Mouse (Mus musculus) adipocyte (in vitro differentiated cells): ENCODE measurements around the gene Zeb2.
A peak's percentile ranks its signal among the peaks of the same experiment; 100 is the strongest.

Source experiments
- DNase-seq: peaks from one replicate; pipeline ENCODE4 v3.0.0-alpha.2; 2016; ENCODE audit warnings: low spot score

The Zeb2 gene

DNA sequence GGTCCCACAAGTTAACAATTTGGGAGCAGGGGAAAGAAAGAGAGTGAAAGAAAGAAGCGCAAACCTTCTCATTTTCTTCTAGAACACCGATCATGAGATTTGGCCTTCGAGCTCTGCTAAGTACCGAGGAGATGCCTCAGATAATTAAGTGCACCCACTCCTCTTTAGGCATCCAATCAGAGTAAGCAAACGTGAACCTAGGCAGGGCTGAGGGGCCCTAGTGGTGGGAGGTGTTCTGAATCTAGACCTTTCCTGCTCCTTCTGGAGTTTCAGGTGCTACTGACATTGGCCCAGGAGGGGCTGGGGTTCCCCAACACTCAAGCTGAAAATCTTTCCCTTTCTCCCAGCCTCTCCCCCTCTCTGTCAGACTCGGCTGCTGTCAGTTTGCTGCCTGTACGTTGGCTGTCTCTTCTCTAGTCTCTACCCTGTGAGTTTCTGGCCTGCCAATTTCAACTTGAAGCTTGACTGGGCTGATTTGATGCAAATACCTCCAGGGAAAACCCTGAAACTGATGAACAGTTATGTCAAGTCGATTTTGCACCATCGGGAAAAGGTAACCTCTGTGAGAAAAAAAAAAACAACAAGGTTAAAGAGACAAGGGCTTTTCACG, 20.5 kb downstream of the Zeb2 start:
- no peak for DNase-seq

DNA sequence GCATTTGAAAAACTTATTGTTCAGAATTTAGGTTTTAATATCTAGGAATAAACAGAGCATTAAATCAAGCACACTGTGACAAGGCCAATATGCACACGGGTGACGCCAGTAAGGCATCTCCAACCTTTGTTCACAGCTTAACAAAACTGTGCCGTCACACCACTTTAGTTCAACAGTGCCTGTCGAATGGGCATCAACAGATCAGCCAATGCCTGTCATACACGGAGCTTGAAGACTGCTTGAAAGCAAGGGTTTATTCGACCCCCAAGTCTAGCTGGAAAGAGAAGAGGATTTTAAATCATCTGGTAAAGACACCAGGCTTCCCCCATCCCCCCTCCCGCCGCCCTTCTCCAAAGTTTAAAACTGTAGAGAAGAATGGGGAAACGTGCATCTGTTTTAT, 21.4 kb downstream of the Zeb2 start:
- DNase-seq: no peak

DNA sequence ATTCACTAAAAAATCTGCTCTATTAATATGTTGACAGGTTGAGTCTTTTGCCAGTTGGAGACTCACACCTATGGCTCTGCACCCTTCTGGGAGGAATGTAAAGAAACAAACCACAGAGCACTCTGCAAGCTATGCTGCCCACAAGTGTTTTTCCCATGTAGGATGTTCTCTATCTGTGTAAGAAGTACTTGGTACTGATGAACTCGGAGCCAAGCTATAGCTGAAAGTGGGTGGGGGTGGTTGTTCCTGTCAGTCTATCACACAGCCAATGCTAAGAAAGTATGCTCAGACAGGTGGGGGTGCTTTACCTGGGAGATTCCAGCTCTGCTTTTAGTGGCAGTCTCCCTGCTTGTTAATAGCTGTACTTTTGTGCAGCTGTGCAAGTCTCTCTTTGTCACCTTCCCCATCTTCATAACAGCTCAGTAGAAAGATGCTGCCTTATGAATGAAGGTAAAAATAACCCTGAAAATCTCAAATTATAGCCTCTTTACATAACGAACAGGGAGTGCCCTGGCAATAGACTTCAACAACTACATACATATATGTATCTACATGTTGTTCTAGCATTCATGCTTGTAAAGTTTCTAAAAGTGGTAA, 22.7 kb downstream of the Zeb2 start:
- no peak for DNase-seq

DNA sequence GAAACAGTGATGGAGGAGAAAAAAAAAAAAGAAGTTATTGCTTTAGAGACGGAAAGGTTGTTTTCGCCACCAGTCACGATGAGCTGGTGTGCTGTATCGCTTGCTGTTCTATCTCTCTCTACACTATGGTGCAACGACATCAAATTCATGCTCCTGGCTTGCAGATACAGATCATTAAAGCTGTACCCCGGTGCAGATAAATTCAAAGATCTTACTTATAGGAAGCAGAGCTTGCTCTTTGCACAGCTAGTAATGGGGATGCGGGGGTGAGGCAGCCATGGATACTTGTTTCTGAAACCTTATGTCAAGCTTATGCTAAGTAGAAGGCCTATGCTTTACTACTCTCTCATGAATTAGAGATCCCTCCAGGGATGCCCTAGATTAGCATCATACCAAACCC, 23.7 kb downstream of the Zeb2 start:
- DNase-seq: no peak

DNA sequence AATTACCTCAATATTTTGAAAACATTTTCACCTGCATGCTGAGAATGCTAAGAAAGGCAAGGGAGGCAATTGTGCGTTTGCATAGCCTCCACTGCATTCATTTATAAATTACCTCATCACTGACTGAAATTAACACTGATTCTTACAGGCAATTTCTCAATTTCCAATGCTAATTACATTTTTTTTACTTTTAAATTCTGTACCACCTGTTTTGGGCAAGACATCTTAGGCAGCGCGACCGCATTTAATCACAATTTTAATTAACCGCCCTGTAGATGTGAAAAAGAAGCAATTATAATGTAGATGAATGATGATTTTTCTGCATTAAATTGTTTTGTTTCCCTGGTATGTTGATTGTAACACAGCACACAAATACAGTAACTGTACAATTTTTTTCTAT, 24.5 kb downstream of the Zeb2 start:
- no peak for DNase-seq

DNA sequence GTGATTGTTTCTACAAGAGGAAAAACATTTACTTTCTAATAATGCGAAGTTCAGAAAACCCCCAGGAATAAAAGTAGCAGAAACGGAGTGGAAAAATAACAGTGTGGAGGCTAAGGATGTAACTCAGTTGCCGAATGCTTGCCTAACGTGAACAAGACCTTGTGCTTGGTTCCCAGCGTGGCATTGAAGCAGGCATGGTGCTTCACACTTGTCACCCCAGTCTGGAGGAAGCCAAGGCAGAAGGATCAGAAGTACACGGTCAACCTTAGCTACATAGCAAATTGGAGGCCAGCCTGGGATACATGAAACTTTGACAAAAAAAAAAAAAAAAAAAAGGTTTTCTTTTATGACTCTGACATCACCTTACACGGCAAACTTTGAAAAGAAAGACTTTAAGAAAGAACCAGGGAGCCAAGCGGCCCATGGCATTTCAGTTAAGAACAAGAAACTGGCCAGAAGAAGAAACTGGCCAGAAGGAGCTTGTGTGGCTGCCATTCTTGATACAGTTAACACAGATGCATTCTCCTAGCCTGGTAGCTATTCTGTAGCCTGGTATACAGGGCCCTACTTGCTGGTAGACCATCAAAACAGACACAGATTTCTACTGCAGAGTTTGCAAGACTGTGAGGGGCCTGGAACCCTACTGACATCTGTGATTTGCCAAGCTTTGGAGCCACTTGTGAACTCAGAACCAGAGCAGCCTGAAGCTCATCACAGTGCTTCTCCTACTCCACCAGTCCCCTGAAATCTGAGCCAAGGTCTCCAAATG, 26.5 kb downstream of the Zeb2 start:
- DNase-seq: no peak

DNA sequence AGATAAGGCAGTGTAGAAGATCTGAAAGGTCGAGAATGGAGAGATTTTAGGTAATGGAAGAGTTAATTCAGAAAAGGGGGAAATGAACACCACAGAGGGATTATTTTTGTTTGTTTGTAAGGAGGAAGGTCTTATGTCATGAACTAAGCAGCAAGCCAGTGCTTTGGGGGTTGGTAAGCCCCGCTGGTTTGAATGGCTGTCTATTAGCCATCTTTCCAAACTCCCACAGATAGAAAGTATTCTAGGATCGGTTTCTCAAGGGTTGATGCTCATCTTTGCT, 28.0 kb downstream of the Zeb2 start:
- no peak for DNase-seq

DNA sequence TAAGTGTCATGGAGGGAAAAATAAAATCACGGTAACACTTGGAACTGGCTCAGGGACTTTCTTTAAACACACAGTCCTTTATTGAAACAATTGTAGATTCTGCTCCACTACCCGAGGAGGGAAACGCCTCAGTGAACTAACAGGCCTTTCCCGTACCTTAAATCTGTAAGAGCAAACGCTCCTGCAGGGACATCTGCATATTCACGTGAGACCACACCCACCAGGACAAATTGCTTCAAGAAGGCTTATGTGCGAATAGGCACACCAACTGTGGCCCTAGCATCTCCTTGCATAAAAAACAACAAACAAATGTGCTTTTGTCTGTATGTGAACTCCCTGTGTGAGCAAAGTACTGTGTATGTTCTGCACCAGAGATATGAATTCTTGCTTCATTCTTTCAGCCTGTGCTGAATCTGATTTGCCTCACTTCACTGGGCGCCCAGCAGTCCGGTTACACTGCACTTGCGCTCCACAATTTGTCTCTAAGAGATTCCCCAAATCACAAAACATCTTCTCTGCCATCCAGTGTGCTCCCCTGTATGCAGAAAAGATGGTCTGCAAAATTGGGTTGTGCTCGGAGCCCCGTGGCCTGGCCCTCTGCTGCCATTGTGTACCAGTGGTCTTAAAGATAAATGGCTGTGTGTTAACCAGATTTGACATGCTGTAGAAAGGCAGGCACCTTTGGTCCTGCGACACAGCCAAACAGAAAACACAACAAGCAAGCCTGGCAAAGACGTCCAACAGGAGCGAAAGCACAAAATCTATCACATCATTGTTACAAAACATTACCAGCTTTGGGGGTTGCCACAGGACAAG, 28.6 kb downstream of the Zeb2 start:
- no peak for DNase-seq

DNA sequence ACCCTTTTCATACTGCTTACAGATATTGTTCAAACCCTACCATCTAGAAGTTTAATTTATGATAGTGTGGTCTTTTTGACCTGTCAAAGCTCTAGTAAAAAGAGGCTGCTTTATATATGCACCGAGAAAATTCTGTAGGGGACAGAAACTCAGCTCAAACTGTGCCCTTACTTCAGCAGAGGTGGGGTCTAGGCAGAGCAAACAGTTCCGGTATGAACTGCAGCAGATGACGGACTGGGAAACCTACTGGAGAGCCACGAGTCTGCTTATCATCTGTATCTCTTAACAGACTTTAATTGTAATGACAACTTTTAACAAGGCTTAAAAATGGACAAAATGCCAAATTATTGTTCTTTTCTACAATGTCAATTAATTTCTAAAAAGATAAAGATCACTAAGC, 30.0 kb downstream of the Zeb2 start:
- DNase-seq: no peak

DNA sequence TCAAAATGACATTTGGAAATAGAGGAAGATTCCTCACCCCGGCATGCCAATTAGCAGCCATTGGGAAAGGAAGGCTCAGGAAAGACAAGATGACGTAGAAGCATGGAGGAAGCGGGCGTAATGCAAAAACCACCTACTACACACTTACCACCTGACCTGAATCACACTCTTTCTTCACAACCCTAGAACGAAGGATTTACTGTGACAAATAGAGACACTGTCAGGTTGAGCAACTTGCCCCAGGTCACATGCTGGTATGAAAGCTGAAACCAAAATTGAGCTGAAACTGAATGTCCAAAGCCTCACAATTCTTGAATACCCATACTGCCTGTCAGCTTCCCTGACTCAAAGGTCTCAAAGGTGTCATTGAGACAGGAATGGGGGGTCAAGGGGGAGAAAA, 31.5 kb downstream of the Zeb2 start:
- peak; percentile 57 for DNase-seq

DNA sequence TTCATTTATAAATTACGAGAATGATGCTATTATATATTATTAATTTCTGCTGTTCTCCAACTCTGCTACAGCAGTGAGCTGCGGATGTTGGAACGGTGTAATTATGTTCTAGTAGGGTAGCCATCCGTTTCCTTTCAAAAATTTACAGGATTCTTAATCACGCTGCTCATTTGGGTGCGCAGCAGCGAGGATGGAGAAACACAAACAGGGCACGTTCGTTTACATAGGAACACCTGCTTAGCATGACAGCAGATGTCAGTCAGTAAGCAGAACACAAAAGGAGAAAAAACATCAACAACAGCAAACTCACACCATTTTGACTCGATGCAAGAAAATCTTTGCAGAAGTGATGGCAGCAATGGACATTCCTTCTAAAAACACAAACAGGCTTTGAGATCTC, 34.2 kb downstream of the Zeb2 start:
- DNase-seq: no peak

DNA sequence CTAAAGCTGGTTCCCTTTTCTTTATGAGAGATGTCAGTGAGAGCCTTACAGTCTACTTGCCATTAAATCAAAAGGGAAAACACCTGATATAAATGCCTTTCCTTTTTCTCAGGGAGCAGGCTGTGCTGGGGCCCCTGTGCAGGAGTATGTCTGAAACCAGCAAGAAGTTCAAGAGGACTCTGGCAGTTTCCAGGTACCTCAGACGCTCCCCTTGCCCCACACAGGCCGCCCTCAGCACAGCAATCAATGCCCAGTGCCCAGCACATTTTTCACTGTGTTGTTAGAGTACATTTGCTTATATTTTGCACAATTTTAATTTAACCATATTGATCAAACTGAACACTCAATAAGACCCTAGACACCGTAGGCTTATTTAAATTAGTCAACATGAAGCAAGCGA, 35.6 kb downstream of the Zeb2 start:
- no peak for DNase-seq

DNA sequence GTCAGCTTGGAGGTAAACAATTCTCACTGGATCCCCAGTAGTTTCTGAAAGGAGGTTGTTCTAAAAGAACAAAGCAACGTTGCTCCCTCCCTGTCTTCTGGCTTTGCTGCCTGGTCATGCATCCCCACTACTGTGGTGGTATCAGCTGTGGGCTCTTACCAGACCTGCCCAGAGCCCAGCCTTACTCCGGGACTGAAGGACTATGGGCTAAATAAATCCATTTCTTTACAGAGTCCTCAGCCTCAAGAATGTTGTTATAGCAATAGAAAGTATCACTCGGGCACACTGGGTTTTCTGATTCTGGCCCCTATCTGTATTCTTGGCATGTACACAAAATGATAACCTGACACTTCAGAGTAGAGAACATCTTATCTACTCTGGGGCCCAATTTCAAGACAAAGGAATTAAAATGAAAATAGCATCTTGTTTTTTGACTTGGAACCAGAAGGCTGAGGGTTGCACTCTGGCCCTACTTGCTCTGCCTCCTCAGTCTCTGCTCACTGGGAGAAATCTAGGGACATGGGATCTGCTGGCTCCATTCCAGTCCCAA, 39.2 kb downstream of the Zeb2 start:
- no peak for DNase-seq

DNA sequence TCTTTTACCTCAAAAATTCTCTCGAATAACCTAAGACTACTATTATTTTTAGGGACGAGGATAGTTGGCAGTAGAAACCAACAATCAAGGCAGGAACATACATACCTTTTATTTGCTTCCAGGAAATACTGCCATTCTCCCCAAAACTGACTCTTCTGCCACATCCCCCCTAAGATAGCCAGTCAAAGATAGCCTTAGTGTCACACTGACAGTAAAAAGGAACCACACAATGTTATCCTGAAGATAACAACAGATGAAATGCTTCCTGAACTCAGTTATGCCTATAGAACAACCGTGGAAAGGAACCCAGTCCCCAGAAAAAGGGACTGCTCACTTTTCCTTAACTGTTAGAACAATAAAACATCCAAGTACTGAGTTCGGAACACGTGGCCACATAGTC, 39.8 kb downstream of the Zeb2 start:
- no peak for DNase-seq

DNA sequence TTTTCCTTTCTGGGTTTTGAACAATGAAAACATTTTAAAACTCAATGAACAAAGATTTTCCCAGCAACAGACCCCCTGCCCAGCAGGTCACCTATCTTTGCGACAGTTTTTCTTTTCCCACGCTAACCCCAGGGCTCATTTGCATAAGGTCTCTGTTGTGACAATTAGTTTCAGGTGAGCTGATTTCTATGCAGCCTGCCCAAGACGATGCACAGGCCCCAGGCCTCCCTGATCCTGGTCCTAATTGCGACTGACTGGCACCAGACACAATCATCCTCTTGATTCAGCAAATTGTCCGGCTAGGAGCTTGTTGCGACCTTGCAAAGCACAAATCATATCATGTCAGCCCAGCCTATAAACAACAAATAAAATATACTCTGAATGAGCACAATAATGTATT, 44.2 kb downstream of the Zeb2 start:
- DNase-seq: no peak

DNA sequence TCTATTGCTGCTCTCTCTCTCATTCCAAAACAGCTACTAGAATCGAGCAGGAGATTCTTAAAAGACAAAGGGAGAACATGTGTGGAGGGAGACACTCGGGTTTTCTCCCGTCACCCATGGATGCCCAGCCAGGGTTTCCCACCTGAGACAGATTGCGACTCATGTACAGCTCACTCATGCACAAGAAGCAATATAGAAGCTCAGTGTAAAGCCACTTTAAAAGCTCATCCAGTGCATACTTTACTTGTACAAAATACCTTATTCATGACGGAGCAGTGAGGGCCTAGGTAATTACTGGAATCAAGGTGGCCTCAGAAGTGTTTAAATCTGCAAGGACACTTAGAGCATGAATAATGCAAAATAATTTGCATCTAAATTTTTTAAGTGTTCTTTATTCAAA, 45.9 kb downstream of the Zeb2 start:
- DNase-seq: no peak

DNA sequence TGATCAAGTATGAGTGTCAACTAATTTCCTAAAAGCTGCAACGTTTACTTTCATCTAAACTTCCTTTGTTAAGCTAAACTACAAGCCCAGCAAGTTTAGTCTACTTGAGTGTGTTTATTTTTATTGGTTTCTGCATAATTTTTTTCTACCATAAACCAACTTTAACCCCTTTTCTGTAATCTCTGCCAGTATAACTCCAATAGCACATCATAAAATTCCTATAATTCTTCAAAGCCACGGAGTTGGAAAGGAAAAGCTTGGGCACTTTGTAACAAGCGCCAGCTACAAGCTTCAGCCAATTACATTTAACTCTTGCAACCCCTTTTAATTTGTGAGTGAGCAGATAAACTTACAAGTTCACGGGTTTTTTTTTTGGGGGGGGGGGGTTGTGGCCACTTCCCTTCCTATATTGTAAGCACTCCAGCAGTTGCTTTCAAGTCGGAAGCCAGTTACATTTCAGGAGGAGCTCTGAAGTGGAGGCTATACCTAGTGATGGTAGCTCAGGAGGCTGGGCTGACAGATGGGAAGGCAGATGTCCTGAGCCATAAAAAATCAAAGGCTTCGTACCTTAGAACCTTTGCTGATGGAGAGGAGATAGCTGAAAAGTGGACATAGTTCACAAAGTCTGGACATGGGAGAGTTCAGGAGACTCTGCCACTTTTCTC, 46.5 kb downstream of the Zeb2 start:
- DNase-seq: no peak

DNA sequence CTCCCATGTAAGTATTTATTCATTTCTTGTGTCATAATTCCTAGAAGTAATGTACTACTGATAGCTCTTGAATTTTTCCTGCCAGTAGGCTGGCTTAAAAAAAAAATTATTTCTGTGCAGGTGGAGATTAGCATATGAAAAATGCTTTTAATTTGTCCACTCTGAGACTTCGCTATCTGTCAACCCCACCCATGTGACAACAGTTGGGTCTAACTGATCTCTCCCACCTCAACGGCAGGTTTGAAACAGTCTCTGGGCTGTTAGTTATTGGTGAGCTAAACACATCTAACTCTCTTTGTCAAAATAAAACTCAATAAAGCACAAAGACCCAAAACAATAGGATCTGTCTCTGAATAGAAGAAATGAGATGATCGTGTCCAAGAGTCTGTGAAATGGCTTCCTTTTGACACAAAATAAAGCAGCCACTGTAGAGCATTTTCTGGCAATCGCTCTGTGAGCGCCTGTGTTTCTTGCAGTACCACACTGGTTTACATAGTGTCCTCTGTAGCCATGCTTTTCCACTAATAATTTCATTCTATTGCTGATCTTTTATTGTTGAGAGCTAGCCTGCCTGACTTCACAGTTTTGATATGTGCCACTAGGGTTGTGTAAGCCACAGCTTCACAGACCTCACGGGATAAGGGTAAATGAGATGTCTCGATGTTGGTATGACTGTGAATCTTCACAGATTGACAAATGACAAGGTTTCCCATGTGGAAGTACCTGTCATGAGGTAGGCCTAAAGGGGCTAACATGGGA, 48.2 kb downstream of the Zeb2 start:
- DNase-seq: no peak

DNA sequence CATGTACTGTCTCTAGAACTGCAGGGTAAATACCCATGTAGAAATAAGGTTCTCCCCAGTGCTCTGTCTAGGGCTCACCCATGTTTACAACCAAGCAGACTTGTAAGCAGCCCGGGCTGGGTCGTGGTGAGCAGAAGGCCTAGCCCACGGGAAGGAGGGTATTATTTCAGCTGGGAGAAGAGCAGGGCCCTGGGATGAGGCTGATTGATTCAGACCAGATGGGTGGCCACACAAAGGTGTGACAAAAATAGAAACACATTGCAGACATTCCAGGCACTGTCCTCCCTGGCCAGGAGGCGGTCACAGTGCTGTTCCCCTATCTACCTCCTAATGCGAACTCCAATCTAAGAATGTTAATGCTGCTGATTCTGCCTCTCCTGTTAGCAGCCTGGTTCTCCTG, 50.1 kb downstream of the Zeb2 start:
- DNase-seq: no peak

DNA sequence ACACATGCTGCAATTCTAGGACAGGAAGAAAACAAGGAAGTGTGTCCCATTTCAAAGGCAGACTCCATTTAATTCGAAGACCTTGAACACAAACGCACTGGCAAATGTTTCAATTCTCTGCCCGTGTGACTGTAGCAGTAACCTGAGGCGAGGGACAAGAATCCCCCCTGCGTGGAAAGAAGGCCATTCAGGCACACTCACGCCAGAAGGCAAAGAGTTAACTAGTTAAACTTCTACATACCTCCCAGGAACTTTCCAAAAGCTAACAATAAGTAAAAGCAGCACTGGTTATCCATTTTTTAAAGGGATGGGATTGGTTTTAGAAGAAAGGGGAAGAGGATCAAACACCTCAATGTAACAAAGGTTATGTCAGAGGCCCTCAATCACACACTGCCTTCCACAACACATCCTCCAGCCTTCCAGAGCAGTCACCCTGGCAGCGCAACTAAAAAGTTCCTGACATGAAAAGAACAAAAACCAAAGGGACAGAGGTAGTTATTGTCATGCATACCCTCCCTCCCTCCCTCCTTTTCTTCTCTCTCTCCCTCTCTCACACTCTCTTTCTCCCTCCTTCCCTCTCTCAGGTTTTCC, 53.8 kb downstream of the Zeb2 start:
- no peak for DNase-seq

DNA sequence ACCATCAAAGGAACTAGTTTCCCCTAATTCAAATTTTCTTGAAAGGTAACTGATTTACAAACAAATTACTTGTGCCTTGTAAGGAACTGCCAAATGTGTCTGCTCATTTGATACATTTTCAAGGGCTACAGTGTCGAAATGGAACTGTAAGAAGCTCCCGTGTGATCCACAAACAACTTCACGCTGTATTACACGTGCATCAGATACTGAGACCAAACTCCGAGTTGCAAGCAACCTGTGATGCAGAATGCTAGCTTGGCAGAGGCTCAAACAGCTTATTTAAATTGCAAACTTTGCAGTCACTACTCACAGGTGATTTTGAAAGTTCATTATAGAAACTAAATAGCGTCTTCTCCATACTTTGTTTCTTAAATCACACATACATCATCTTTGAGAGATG, 55.1 kb downstream of the Zeb2 start:
- DNase-seq: no peak
